ENCODE assay signal across 20 mouse cellular contexts in genomic region chr2:6487566-6488488, GRCm38 (mm10).
A peak's percentile ranks its signal among the peaks of the same experiment; 100 is the strongest.
DNase-seq lines count a peak whose midpoint lies in the region; TF ChIP-seq lines count a peak whose summit lies in the region.
"Had no signal": no experiment of that assay in that cellular context is flagged by ENCODE, and none has a peak within 500 bp of the region (broad histone marks: within the 10 kb centered on the region; RNA-seq: fewer than 3 reads in every experiment).

No protein-coding gene starts in this region.

- TF ChIP-seq CTCF in thymus, adult 2 months (IDR thresholded peaks at IDR 0.05; ENCODE audit: borderline replicate concordance, control insufficient read depth, extremely low read depth, insufficient read depth, low read length, poor library complexity): no peak

- no peak for TF ChIP-seq POLR2A in thymus, adult 2 months (IDR thresholded peaks at IDR 0.05; ENCODE audit: control insufficient read depth, extremely low read depth, insufficient read depth, low read length, poor library complexity)

- H3K27me3 ChIP-seq in thymus, adult 2 months (ENCODE audit: control insufficient read depth, insufficient read depth, low read length): no peaks in the 10 kb centered on the region
- H3K27me3 ChIP-seq: CH12.LX; embryonic facial prominence, embryonic 13.5 days; forebrain, embryonic 12.5 days; hindbrain, embryonic 12.5 days; Patski had no signal

- WGBS in thymus, adult 2 months: 94% methylated on average over 10 of the region's 10 CpGs

- H3K4me3 ChIP-seq in thymus, adult 2 months (ENCODE audit: control insufficient read depth, insufficient read depth, low read length): no peak overlapping the region
- H3K4me3 ChIP-seq: embryonic facial prominence, embryonic 13.5 days; forebrain, embryonic 12.5 days; gastrocnemius, adult 2 months; heart, embryonic 10.5 days; hindbrain, embryonic 12.5 days had no signal

- H3K27ac ChIP-seq in thymus, adult 2 months (ENCODE audit: control insufficient read depth, insufficient read depth, low read length): no peak overlapping the region
- H3K27ac ChIP-seq: embryonic facial prominence, embryonic 13.5 days; forebrain, embryonic 12.5 days; gastrocnemius, adult 2 months; heart, embryonic 10.5 days; hindbrain, embryonic 12.5 days had no signal

- DNase-seq in layer of hippocampus, postnatal 14 days (ENCODE audit: low spot score in 2 of 2): peak; percentile 14 to 33
- DNase-seq in layer of hippocampus, adult 9-10 months (ENCODE audit: low spot score): no peak
- DNase-seq in cerebellum, adult 11-12 months: peak; percentile 80
- peak; percentile 82 for DNase-seq in cerebellum, adult 9-10 months
- DNase-seq in cerebellum, postnatal 25 days: peak; percentile 67 to 70
- DNase-seq in kidney, postnatal 10 days: no peak
- no peak for DNase-seq in thymus, adult 2 months
- DNase-seq in adrenal gland, postnatal 14 days: no peak
- DNase-seq: adrenal gland, postnatal 36 days; gastrocnemius, adult 2 months; gastrocnemius, postnatal 25 days; heart, postnatal 10 days; heart, postnatal 4 days; kidney, adult 8-10 months had no signal

- peaks cover 4% of the 10 kb centered on the region for H3K4me1 ChIP-seq in thymus, adult 2 months (replicated peaks; ENCODE audit: control insufficient read depth, insufficient read depth, low read length)

- H3K36me3 ChIP-seq in thymus, adult 2 months (ENCODE audit: control insufficient read depth, insufficient read depth, low read length): no peaks in the 10 kb centered on the region
- H3K36me3 ChIP-seq: embryonic facial prominence, embryonic 13.5 days; forebrain, embryonic 12.5 days; heart, embryonic 10.5 days; hindbrain, embryonic 12.5 days had no signal

Comparison
In these comparisons a context has a peak if more than half of its experiments do, and no peak if none do; other contexts are left out.
1. DNase-seq: peak in layer of hippocampus, postnatal 14 days (2 of 2), cerebellum, adult 11-12 months (single experiment), cerebellum, adult 9-10 months (single experiment) and cerebellum, postnatal 25 days (2 of 2); none in layer of hippocampus, adult 9-10 months (single experiment), kidney, postnatal 10 days (single experiment), thymus, adult 2 months (single experiment) and adrenal gland, postnatal 14 days (single experiment).